Mouse (Mus musculus) 3T3-L1 (cell line): Measurements from ENCODE around the gene Pcif1.
A peak's percentile ranks its signal among the peaks of the same experiment; 100 is the strongest.
"Not testable (repeated sequence)": the region's sequence is repeated elsewhere in the genome, so short reads cannot be mapped to it uniquely, and the experiment has no call there.

Experiments
- DNase-seq: peaks from one replicate; pipeline ENCODE4 v3.0.0-alpha.2; 2015; ENCODE audit warnings: low read depth, low spot score

Gene Pcif1

GRCm38 (mm10) chr2:164879228-164879567 is at the start of gene Pcif1:
TSS of gene Pcif1 (plus strand) at chr2:164879304.
- peak; percentile 82 for DNase-seq

GRCm38 (mm10) chr2:164831029-164831428 is 48.1 kb upstream of the Pcif1 start:
- no peak for DNase-seq

- DNase-seq = peak; percentile 55
Observed at GRCm38 (mm10) chr2:164832032-164832747, 46.9 kb upstream of the Pcif1 start.

DNA sequence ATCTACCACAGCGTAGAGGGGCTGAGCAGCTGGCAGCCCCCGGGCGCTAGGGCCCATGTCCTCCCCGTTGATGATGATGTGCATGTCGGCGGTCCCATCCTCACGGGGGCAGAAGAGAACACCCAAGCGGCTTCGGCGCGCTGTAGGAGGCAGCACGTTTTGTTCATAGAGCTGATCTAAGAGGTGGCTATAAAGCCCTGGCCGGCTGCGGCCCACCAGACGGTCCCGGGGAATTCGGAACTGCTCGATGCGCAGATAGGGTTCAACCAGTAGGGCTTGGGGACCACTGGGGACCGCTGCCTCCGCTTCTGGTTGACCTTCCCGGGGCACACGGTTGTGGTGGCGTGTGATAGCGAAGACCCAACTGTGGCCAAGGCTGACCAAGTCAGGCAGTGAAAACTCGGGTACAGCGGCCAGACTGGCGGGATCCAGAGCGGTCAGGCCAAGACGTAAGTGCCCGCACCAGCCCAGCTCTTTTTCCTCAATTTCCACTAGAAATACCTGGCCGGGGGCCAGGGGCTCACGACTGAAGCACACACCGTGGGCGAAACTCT is 46.3 kb upstream of the Pcif1 start, which contains the start of gene Ctsa:
Ctsa (plus strand) TSS at position 126 of the 554 bp plus-strand sequence.
- peak; percentile 90 for DNase-seq

DNA sequence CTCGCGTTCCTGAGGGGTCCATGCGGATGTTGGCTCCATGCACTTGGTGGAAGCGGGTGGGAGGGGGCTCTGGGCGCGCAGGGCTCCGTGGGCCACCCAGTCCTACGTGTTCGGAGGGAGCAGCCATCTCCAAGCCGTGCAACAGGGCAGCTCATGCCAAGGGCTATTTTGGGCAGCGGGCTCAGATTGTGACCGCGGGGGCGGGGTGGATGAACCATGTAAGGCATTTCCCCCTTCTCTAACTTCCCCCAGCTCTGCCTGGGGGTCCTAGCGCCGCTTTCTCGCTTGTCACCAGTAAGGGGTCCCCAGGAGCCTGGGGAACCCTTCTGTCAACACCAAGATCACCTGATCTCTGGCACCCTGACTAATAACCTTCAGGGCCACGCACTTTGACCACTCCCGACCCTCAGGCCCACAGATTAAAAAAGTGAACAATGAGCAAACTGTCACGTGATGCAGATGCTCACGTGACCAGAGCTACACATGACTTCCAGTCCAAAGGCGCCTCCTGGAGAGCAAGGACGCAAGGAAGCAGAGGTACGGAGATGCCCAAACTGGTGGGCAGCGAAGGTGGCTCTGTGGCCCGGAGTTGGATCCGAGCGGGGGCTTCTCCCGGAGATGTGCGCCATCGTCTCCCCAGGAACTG is 45.7 kb upstream of the Pcif1 start, which contains the start of gene Neurl2:
Neurl2 (minus strand) TSS at position 143 of the 646 bp plus-strand sequence.
- DNase-seq = peak; percentile 98

DNA sequence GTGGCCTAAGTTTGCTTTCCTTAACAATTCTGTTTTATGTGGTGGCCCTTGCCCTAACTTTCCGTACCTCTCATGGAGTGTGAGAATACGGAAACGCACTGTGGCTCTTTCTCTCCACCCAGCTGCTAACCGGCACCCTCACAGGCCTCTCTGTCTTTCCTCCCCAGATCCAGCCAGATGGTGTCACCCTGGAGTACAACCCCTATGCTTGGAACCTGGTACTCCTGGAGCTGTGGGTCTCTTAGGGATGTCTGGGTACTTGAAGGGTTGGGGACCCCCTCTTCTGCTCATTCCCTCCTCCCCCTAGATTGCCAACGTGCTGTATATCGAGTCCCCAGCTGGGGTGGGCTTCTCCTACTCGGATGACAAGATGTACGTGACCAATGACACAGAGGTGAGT is 44.6 kb upstream of the Pcif1 start:
- peak; percentile 72 for DNase-seq

DNA sequence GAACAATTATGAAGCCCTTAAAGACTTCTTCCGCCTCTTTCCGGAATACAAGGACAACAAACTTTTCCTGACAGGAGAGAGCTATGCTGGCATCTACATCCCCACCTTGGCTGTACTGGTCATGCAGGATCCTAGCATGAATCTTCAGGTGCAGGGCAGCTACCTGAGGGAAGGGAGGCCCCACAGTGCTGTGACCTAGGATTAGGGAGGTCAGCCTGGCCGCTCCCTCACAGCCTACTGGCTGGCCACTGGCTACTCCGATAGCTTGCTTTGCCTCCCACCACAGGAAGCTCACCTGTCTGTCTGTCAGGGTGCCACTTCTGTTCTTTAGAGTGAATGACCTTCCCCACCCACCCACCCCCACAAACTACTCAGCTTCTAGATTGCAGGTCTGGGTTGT is 43.9 kb upstream of the Pcif1 start:
- no peak for DNase-seq

GRCm38 (mm10) chr2:164845782-164846181 is 33.3 kb upstream of the Pcif1 start:
- DNase-seq = peak; percentile 36

- no peak for DNase-seq
Observed at GRCm38 (mm10) chr2:164850061-164850460, 29.0 kb upstream of the Pcif1 start.

GRCm38 (mm10) chr2:164855572-164855971 is 23.5 kb upstream of the Pcif1 start:
- DNase-seq = not testable (repeated sequence)

DNA sequence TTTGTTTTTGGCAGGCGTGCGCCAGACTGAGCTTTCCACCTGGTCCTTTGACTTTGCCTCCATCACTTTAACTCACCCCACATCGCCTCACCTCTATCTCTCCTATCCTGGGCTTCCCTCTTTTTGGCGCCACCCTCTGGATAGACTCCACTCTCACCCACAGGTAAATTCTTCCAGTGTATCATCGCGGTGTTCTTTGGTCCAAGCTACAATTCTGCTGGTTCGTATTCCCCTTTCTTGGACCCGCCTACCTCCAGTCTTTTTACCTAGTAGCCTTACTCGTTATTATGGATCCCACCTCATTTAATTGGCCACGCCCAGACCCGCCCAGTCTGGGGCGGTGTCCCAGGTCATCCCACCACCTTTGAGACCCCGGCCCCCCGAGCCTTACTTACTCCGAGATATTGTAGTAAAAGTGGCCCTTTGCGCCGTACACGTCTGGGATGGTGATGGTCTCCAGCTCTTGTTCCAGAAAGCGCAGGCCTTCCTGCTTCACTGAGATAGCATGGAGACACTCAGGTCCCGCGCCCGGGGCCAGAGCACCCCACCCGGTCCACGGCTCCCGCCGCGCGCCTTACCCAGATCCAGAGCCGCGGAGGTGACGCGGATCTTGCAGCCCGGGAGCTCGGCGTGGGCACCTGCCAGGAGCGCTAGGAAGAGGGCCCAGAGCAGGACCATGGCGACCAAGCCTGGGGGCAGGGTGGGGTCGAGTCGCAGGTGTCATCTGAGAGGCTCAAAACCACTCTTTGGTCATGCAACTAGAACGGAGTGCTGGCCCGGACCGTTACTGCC is 22.6 kb upstream of the Pcif1 start:
- no peak for DNase-seq

DNA sequence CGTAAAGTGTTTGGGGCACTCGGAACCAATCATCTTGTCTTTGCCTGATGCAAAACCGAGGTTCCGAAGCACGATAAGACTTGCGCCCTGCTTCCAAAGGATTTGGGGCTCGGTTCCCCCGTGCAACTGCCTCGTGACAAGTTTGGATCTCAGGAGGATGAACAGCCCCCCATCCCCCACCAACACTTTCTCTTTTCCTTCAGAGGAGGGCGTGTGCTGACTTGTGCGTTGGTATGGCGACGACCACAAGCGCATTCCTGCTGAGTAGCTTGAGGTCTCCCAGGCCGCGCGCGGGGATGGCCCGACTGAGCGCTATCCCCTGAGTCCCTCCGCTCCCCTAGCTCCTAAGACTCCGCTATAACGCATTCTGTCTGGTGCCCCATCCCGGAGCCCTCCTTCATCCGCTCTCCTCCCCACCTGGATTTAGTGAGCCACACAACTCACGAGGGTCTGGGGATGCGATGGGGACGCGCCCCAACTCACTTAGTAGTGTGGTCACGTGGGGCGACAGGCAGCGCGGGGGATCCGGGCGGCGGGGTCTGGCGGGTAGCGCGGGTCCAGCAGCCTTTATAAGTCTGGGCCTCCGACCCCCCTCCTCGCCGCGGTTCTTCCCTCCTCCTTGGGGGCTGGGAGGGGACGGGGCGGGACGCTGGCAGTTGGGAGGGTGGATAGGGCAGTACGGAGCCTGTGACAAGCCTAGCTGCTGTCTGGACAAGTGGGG is 21.8 kb upstream of the Pcif1 start, which contains the start of gene Pltp:
Pltp (minus strand) TSS at position 611 of the 721 bp plus-strand sequence.
- peak; percentile 90 for DNase-seq

DNA sequence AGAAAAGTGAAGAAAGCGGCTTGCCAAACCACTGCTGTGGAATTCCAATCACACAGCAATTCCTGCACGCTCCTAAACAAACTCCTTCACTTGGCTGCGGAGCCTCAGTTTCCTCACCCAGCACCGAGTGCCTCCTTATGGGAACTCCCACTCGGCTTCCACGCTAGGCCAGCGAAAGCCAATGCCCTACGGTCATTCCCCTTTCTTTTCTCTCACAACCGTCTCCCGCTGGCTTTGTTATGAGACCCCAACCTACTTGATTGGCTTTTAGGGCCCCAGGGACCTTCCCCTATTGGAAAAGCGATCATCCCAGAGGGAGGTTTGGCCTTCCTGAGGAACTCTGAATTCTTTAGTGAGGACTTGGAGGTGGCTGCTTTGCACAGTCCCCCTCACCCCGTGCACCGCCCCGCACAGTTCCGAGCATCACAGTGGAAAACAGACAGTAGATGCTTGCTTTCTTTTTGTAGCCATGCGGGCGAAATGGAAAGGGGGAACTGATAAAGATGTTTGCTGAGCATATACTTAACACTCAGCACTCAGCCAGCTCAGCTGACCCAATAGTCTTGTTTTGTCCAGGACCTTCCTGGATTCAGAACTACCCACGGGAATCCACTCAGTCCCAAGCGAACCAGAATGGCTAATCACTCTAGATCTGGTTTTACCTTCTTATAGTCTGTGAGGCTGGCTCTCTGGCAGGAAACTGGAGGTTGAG is 21.1 kb upstream of the Pcif1 start:
- no peak for DNase-seq

- DNase-seq = no peak
Observed at GRCm38 (mm10) chr2:164859155-164859554, 19.9 kb upstream of the Pcif1 start.

DNA sequence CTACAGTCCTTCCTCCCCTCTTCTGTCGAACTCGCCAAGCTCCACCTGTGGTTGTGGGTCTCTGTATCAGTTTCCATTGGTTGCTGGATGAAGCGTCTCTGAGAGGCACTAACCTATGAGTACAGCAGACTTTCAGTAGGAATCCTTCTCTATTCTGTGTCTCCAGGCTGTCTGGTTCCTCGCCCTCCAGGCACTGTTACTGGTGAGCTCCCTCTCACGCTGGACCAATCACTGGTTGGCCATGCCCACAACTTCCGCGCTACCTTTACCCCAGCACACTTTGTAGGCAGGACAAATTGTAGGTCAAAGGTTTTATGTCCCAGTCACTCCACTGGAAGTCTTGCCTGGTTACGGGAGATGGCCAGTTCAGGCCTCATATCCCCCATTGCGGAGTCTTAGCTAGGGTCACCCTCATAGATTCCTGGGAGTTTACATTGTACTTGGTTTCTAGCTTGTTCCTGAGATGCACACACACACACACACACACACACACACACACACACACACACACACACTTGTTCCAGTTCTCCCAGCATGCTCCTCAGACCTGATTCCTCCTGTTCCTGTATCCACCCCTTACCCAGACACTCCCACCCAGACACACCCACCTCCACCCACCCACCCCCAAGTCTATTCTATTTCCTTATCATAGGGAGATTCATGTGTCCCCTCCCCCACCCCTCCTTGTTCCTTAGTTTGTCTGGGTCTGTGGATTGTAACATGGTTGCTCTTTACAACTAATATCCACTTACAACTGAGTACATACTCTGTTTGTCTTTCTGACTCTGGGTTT is 19.3 kb upstream of the Pcif1 start:
- no peak for DNase-seq

DNA sequence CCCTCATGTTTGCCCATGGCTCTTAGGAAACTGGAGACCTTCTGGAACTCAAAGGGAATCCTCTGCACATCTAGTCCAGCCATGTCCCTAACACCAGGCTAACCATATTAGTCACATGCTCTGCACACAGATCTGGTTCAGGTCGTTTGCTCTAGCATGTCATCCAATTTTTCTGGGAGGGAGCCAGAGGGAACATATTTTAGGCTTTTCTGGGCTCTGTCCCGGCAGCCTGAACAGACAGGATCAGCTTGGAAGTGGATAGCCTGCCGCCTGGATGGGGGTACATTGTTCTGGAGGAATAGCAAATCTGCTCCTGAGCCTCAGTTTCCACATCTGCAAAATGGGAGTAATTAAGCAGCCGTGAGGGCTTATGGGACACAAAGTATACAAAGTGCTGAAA is 18.0 kb upstream of the Pcif1 start:
- peak; percentile 33 for DNase-seq

DNA sequence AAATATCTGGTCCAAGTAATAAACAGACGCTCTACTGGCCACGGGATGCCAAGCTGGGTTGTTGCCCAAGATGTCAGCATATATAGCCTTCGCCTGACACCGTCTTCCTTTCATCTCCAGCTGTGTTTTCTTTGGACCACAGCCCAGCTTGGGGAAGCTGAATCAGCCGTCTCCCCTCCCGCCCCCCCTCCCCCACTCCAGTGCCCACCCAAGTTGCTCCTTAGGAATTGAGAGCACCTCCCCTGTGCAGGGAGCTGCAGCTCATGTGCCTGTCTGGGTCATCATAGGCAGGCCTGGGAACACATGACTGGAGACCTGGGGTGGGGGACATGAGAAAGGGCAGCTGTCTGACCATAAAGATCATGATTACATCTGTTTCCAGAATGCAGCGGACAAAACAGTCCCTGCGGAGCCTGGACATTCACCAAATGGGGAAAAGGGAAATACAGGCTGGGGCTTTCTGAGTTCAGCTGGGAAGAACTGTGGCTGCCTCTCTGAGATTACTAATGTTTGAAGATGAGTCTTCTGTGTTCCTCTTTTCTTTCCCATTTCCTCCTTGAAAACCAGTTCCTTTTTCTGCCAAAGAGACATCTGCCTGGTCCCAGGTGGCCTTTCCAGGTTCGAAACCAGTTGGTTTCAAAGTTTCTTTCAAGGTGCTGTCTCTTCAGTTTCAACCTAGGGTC is 16.8 kb upstream of the Pcif1 start:
- DNase-seq = peak; percentile 72

DNA sequence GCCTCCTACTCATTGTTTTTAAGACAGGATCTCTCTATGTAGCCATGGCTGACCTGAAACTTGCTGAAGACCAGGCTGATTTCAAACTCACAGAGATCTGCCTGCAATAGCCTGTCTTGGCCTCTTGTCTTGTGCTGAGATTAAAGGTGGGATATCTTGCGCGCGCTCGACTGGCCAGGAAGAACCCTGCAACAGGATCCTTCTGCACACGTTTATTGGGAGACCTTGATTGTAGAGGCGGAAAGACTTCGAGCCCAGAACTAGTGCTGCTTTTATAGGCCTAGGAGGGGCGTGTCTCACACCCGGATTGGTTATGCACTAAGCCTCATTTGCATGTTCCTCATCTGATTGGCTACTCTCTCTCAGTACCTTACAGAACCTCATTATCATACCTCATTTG is 15.7 kb upstream of the Pcif1 start:
- not testable (repeated sequence) for DNase-seq

- no peak for DNase-seq
Observed at GRCm38 (mm10) chr2:164864593-164864992, 14.5 kb upstream of the Pcif1 start.
